Mouse (Mus musculus) Patski (cell line): ENCODE results near the gene Map1s. TPM values are rescaled to one million over a fixed set of nuclear protein-coding genes. Genes with fewer than 3 reads are reported as not detected.
A peak's percentile ranks its signal among the peaks of the same experiment; 100 is the strongest.

Experiments
- ATAC-seq: fragments of 100-300 bp; one replicate; pipeline ENCODE4 v1.8.0; 2021
- CTCF ChIA-PET: fragments of 350-600 bp; sonication (Branson Sonifier 250); formaldehyde crosslinking; loops from one replicate; lab custom pipeline; 2022; ENCODE audit warnings: inconsistent platforms; lab: Charles Lee
- POLR2A ChIA-PET: fragments of 350-600 bp; sonication (Branson Sonifier 250); formaldehyde crosslinking; loops from one replicate; lab custom pipeline; 2022; ENCODE audit warnings: antibody characterized with exemption, inconsistent platforms; lab: Charles Lee
- DNase-seq: peaks from one replicate; pipeline ENCODE4 v3.0.0-alpha.2; 2011; ENCODE audit warnings: low read depth, low spot score
- H3K27me3 ChIP-seq: fragments of 371-371 bp; one replicate; pipeline ENCODE4 v1.5.1; 2021
- CTCF ChIP-seq: fragments of 100-300 bp; IDR thresholded peaks from one replicate; pipeline ENCODE4 v1.5.1; 2021
- in situ Hi-C: fragments of 300-500 bp; cut with MboI; formaldehyde crosslinking; loops from 3 replicates; pipeline ENCODE4 v1.11.1; 2018; ENCODE audit warnings: low pct_unique_long_range_greater_than_20kb, mixed read lengths
- polyA plus RNA-seq: library from polyadenylated mRNA; unstranded; gene quantifications from one replicate; pipeline ENCODE4 v1.2.3, GENCODE M21; 2021

Gene Map1s
- polyA plus RNA-seq, 1 experiment from 2014 or later = 50.9 TPM

DNA sequence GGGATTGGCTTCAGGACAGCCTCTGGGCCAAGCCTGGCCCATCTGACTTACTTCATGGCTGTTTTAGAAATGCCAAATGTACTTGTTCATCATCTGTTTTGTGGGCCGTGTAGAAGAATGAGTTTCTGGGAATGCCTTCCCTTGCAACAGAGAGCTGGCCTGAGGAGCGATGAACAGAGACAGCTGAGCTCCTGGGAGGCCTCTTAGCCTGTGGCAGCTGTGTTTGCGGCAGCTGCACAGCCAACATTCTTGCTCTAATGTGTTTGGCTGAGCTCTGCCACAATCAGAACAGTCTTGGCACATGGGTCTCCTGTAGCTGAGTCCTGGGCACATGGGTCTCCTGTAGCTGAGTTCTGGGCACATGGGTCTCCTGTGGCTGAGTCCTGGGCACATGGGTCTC is 22.4 kb downstream of the Map1s start:
- CTCF ChIA-PET = interaction anchor here (0.8 kb wide), 1 partner anchor 20 kb away, joined by 3 read pairs; no protein-coding TSS in a partner anchor
- DNase-seq (no peak), ATAC-seq (peak; percentile 55)
- TF ChIP-seq CTCF = no peak
- no peaks in the 10 kb centered on the region for H3K27me3 ChIP-seq
- POLR2A ChIA-PET = no interaction called here
- in situ Hi-C loops = no loop called here

DNA sequence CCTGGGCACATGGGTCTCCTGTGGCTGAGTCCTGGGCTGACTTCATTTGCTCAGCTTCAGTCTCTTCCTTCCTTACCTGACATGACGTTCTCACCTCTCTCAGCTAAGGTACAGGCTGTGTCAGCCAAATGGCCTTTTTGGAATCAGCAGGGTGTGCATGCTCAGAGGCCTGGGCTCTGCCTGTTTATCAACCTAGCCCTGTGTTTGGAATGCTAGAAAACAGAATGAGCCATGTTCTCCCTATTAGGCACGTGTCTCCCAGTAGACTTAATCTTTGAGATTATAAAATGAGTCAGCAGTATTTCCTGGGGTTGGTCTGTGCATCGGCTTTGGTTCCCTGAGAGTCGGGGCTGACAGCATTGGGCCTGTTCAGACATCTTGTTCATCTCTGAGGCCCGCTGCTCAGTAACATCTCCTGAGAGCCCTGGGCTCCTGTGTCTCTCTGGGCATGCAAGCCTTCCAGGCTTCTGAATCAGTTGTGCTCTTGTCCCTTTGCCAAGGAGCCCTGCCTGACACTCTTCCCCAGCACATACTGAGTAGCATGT is 23.1 kb downstream of the Map1s start:
- no peak for DNase-seq

DNA sequence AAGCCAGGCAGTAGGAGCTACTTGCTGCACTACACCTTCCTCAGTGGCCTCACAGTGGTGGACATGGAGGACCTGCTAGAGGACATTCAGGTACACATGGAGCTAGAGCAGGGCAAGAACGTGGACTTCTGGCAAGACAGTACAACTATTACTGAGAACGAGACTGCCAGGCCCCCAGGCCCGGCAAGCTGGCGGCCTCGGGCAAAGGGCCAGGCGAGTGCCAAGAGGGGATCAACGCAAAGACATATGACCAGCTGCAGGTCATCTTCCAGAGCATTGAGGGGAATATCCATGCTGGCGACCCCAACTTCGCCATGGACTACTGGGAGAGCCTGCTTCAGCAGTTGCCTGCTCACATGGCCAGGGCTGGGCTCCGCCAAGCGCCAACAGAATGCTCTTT is 26.0 kb downstream of the Map1s start:
- CTCF ChIA-PET = interaction anchor here (1.2 kb wide), 1 partner anchor 10 kb away, joined by 3 read pairs; no protein-coding TSS in a partner anchor
- TF ChIP-seq CTCF = no peak
- POLR2A ChIA-PET = interaction anchor here (1.6 kb wide), 1 partner anchor 25 kb away, joined by 3 read pairs; no protein-coding TSS in a partner anchor
- in situ Hi-C loops = no loop called here
- no peaks in the 10 kb centered on the region for H3K27me3 ChIP-seq
- DNase-seq (no peak), ATAC-seq (no peak)

More for the DNA sequence above, 23.1 kb downstream of the Map1s start:
- TF ChIP-seq CTCF = no peak
- in situ Hi-C loops = no loop called here
- POLR2A ChIA-PET = no interaction called here
- CTCF ChIA-PET = interaction anchor here (0.8 kb wide), 1 partner anchor 19 kb away, joined by 3 read pairs; no protein-coding TSS in a partner anchor
- no peaks in the 10 kb centered on the region for H3K27me3 ChIP-seq
- no peak for ATAC-seq

DNA sequence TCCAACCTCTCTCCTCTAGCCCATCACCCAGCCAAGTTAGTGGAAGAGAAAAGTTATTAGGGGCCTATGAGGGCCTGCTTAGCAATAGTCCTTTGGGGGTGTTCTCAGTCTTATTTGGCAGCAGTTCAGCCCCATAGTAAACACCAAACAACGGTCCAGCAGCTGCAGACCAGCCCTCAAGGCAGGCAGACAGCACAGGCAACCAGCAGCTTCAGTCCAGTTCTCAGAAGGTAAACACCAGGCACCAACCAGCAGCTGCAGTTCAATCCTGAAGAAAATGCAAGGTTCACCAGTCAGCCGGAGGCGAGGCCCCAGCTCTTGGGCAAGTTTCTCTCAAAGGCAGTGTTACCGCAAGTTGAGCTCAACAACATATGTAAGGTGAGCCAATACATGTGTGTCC is 27.3 kb downstream of the Map1s start:
- no peak for TF ChIP-seq CTCF
- ChIA-PET CTCF (no interaction called here), POLR2A (interaction anchor here (1.6 kb wide), 1 partner anchor 26 kb away, joined by 3 read pairs; no protein-coding TSS in a partner anchor)
- H3K27me3 ChIP-seq = no peaks in the 10 kb centered on the region
- ATAC-seq (no peak), DNase-seq (no peak)
- in situ Hi-C loops = no loop called here

DNA sequence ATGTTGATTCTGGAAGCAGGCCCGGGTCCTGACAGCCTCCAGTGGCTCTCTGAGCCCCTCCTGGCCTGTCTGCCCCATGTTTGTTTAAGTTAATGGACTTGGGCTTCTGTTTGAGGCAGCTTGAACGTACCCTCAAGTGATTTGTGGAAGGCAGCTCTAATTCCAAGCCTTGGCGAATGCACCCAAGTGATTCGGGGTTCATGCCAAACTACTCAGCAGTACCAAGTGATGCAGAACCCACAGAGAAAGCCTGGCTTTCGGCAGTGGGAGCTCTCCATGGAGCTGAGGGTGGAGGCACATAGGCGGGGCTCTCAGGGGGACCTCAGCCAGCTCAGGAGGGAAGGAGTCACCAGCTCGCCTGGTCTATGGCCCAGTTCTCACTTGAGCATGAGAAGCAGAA is 29.1 kb downstream of the Map1s start:
- ChIA-PET POLR2A (no interaction called here), CTCF (interaction anchor here (1.2 to 3.0 kb wide), 2 partner anchors 15 to 37 kb away, joined by 5 to 8 read pairs; no protein-coding TSS in a partner anchor)
- in situ Hi-C loops = no loop called here
- no peaks in the 10 kb centered on the region for H3K27me3 ChIP-seq
- peak; percentile 92 for DNase-seq
- no peak for TF ChIP-seq CTCF
- peak; percentile 87 for ATAC-seq

DNA sequence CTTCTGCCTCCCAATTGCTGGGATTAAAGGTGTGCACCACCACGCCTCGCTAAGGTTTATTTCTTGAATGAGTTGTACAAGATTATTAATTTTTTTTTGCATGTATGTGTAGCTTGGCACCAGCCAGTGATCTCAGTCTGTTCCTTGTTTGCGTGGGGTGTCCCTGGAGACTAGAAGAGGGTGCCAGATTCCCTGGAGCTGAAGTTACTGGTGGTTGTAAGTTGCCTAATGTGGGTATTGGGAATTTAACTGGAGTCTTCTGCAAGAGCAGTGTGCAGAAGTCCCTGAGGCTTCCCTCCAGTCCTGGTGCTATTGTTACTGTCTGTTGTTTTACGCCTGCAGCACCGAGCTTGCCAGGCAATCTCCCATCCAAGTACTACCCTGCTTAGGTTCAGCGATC is 31.5 kb downstream of the Map1s start:
- no peak for DNase-seq
- in situ Hi-C loops = no loop called here
- no peak for TF ChIP-seq CTCF
- no peak for ATAC-seq
- no peaks in the 10 kb centered on the region for H3K27me3 ChIP-seq
- ChIA-PET POLR2A (no interaction called here), CTCF (interaction anchor here (3.0 kb wide), 1 partner anchor 39 kb away, joined by 8 read pairs; no protein-coding TSS in a partner anchor)

DNA sequence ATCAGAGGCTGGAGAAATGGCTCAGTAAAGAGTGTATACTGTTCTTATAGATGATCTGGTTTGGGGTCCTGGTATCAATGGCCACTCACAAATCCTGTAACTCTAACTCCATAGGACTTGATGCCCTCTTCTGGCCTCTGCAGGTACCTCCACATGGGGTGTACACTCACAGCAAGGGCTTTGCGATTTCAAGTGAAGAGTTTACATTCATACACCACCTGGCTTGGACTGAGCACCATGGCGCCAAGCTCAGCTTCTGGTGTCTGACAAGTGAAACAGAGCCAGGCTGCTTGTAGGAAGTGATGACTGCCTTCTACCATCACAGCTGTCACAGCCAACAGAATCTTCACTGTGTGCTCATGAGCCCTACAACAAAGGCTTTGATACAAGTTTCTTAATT is 35.7 kb downstream of the Map1s start:
- no peak for TF ChIP-seq CTCF
- CTCF ChIA-PET = interaction anchor here (1.4 kb wide), 3 partner anchors 17 to 44 kb away, joined by 3 to 4 read pairs (median 3); partner anchors contain the start of gene Rpl18a
- peak; percentile 12 for ATAC-seq

DNA sequence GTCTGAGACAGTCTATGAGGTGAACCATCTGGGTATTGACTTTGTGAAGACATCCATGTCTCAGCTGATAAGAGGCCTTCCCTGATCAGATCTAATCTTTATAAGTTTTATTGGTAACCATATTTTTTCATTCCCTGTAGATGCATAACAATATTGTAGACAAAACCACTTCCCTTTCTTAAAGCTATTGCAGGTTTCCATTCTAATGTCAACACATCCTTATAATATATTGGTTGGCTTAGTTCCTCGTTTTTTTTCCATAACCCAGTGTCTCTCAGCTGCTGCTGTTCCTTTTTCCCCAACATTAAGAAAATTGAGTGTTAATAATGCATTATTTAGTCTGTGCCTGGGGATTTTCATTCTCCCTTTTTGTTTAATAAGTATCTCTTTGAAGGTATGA is 37.5 kb downstream of the Map1s start:
- CTCF ChIA-PET = no interaction called here
- POLR2A ChIA-PET = no interaction called here
- DNase-seq (no peak), ATAC-seq (no peak)
- in situ Hi-C loops = no loop called here
- no peak for TF ChIP-seq CTCF
- H3K27me3 ChIP-seq = peaks cover 14% of the 10 kb centered on the region

More for the DNA sequence above, 35.7 kb downstream of the Map1s start:
- in situ Hi-C loops = no loop called here
- H3K27me3 ChIP-seq = peaks cover 10% of the 10 kb centered on the region
- POLR2A ChIA-PET = no interaction called here
- DNase-seq = no peak

DNA sequence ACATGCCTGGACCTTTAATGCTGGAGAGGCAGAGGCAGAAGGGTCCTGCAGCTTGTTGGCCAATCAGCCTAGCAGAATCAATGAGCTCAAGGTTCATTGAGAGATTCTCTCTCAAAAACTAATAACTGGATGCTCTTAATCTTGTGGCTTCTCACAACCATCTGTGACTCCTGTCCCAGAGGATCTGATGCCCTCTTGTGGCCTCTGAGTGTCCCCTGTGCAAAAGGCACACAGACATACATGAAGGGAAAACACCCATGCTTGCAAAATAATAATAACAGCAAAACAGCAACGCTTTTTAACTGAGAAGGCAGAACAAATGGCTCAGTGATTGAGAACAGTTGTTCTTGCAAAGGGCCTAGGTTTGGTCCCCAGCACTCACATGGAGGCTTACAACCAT is 44.1 kb downstream of the Map1s start:
- DNase-seq (no peak), ATAC-seq (no peak)
- CTCF ChIA-PET = interaction anchor here (0.9 to 2.0 kb wide), 6 partner anchors 9 to 52 kb away, joined by 3 to 13 read pairs (median 4); partner anchors contain the start of gene Rpl18a
- peaks cover 12% of the 10 kb centered on the region for H3K27me3 ChIP-seq
- in situ Hi-C loops = no loop called here
- no peak for TF ChIP-seq CTCF
- POLR2A ChIA-PET = no interaction called here

DNA sequence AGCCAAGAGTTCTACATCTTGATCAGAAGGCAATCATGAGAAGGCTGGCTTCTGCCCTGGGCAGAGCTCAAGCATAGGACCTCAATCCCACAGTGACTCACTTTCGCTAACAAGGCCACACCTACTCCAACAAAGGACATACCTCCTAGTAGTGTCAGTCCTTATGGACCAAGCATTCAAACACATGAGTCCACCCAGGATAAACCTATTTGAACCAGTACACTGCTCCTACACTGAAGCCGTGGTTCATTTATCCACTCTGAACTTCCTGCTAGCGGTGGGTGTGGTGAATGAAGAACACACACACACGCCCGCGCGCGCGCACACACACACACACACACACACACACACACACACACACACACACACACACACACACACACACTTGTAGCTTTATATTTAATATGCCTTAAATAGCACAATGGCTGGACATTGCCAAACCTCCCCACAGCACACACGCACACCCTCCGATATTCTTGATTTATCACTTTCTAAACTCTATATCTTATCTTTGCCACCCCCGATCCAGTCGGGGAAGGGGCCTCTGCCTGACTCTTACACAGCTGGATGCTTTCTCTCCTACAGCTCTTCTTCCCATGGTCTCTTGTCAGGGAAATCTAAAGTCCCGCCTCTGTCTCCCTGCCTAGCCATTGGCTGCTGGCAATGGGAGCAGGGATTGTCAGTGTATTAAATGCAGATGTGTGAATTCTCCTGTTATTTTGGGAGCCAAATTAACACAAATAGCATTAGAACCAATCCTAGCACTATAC is 55.2 kb downstream of the Map1s start:
- ATAC-seq (no peak), DNase-seq (no peak)
- H3K27me3 ChIP-seq = peaks cover 3% of the 10 kb centered on the region
- in situ Hi-C loops = no loop called here
- CTCF ChIA-PET = interaction anchor here (1.2 to 1.5 kb wide), 2 partner anchors 63 kb away, joined by 4 read pairs; no protein-coding TSS in a partner anchor
- no peak for TF ChIP-seq CTCF
- POLR2A ChIA-PET = no interaction called here
